Mouse (Mus musculus): ENCODE data around the gene Epha2.

Epha2 gene

DNA sequence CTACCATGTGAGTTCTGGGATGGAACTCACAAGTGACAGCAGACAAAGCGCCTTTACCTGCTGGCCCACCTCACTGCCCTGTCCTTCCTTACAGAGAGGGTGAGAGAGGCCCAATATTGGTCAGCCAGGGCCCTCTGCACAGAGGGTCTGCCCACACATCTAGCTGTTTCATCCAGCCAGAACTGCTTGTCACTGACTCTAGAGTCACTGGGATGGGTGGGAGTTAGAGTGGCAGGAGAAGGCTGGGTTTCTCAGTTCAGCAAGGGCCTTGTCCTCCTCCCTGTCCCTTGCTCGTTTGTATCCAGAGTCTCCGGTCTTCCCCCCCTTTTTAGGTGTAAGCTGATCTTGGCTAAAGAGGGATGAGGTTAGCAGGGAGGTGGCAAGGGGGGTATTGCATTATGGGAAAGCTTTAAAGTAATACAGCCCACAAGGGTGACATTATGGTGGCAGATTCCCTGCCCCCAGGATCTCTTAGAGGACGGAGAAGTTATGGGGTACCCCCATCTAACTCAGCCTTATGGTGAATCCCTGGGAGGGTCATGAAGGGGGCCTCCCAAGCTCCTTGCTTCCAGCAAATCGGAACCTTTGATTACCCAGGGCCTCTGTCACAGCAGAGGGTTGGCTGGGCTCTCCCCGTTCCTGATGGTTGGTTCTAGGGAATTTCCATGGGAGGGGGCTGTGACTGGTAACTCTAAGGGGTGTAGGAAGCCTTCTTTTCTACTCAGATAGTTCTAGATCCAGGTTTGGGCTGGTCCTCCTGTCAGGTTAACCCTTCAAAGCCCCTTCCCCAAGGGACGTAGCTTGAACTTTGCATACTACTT is 2.6 kb downstream of the Epha2 start:
- no peak for DNase-seq (ENCODE audit: low spot score in 2 of 2)

DNA sequence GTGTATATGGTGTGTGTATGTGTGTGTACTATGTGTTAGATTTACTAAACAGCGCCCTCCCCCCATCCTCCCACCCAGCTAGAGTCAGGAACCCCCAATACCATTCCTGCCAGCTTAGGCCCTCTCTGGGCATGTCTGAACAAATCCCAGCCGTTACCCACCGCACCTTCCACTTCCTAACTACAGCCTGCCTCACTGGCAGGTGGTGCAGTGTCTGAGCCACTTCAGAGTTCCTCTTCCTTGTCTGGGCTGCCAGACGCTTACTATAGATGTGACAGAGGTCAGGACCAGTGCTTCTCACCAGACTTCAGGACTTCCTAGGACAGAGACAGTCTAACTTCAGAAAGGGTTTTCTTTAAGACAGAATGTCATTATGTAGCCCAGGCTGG is 3.2 kb downstream of the Epha2 start:
- DNase-seq (ENCODE audit: low spot score in 2 of 2), result no peak

DNA sequence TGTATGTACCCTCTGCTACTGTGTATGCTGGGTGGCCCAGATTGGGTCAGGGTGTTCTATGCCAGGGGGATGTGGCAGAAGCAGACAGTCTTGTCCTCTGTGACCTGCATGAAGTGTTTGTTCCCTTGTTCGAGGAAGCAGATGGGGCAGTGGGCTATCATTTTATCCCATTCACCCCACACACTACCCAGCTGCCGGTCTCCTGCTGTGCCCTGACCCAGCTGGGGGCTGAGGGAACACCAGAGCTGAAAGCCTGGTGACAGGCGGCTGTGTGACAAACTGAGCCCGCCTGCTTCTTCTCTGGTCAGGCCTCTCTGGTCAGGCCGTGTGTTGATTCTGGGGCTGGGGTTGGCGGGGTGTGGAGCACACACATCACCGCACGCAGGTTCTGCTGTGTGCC is 5.0 kb downstream of the Epha2 start:
- no peak for DNase-seq (ENCODE audit: low spot score in 2 of 2)

DNA sequence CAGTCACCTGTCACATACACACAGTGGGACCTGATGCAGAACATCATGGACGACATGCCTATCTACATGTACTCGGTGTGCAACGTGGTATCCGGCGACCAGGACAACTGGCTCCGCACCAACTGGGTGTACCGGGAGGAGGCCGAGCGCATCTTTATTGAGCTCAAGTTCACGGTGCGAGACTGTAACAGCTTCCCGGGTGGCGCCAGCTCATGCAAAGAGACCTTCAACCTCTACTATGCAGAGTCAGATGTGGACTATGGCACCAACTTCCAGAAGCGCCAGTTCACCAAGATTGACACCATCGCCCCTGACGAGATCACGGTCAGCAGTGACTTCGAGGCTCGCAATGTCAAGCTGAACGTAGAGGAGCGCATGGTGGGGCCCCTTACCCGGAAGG is 7.3 kb downstream of the Epha2 start:
- no peak for DNase-seq (ENCODE audit: low spot score in 2 of 2)

DNA sequence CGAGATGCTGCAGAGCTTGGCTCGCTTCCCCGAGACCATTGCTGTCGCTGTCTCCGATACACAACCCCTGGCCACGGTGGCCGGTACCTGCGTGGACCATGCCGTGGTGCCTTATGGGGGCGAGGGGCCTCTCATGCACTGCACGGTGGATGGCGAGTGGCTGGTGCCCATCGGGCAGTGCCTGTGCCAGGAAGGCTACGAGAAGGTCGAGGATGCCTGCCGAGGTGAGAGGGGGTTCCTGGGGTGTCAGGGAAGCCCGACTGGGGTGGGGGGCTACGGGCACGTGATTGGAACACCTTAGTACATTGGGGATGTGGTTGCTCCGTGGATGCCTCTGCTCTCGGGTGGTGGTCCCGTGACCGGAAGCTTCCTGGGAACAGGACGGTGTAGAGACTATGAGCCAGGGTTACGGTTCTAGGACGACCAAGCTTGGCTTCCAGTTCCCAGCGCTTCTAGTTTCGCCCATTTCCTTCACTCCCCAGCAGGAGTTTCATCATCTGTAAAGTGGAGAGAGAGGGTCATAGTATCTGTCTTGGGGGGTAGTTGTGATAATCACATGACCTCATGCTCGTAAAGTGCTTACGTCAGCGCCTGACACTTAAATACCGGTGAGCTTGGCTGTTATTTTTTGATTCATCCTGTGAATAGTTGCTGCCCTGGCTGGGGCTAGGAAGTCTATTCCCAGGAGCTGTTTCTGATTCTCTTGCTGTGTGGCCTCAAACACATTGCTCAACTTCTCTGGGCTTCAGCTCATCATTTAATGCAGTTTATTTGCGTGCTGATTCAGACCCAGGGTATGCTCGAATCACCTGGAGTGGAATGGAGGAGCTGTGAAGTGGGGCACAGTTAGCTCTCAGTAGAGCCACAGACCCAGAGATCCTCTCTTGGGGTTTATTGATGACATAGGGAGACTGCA is 8.1 kb downstream of the Epha2 start:
- no peak for DNase-seq (ENCODE audit: low spot score in 2 of 2)

DNA sequence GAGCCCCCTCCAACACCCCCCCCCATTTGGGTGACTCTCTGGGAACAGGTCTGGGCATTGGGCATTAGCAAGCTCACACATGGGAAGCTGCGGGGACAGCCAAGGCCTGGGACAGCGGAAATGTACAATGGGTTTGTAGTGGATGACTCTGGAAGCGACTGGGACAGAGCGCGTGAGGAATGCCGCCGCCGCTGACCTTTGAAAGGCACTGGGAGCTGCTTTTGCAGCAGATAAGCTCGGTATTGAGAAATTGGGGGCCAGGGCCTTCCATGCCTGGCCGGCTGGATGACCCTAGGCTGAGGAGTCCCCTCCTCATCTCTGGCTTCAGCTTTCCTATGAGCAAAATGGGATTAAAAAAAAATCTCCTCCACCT is 8.7 kb downstream of the Epha2 start:
- no peak for DNase-seq (ENCODE audit: low spot score in 2 of 2)

DNA sequence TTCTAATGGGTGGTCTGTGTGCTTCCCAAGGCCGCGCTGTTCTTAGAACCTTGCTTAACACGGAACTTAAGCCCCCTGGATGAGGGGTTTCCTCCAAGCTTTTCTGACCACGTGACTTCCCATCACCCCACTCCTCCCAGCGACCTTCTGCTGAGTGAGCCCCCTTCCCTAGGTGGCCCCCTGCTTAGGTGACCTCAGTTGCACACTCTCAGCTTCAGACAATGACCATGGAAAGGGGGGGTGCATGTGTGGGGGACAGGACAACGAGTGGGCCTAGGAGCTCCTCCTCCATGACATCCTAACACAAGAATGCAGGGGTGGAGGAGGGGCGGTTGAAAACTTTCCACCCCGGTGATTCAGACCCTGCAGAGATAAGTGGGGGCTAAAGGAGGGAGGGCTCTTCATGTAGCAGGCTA is 9.2 kb downstream of the Epha2 start:
- DNase-seq (ENCODE audit: low spot score in 2 of 2), result no peak

DNA sequence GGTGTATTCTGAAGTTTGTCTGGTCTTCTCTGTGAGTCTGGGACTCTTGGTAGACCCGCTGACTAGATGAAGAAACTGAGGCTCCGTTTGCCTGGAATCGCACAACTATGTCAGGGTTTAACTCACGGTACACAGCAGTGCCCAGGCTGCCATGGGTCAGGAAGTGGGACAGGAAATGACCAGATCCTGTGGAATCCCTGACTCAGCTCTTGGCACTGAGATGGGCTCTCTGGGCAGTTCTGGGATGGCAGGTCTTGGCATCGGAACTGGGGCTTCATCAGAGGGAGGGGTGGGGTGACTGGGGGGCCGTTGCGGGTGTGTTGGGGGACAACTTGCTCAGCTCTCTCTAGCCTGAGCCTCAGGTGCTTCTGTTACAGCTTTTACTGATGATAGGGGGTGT is 10.0 kb downstream of the Epha2 start:
- no peak for DNase-seq (ENCODE audit: low spot score in 2 of 2)

DNA sequence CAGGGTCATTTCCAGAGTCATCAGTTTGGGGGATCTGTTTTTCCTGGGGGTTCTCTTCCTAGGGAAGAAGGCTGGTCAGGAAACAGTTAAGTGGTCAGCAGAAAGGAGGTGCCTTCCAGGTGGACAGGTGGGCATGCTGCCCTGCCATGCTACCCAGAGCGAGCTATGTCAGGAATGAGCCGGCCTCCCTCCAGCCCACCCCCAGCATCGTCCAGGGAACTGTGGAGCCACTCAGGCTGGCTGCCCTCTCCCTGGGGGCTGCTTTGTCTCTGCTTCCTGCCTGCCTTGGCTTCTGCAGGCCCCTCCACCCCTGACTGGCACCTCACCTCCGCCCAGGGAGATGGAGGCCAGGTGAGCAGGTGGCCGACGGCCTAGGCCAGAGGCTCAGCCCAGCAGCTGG is 10.5 kb downstream of the Epha2 start:
- DNase-seq (ENCODE audit: low spot score in 2 of 2), result no peak

DNA sequence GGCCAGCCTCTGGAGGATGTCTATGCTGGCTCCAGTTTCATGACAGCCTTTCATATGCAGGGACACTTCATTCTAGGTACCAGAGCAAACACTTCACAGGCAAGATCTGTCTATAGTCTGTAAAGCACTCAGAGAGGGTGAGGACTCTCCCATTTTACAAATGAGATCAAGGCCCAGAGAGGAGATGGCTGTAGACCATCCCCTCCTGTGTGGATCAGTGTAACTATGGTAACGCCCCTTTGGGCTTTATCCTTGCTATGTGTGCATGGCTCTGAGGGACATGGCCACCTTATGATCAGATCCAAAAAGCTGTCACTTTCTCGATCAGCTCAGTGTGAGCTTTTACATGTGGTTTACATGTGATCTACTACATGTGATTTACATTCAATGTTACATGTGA is 10.9 kb downstream of the Epha2 start:
- DNase-seq (ENCODE audit: low spot score in 2 of 2), result no peak

DNA sequence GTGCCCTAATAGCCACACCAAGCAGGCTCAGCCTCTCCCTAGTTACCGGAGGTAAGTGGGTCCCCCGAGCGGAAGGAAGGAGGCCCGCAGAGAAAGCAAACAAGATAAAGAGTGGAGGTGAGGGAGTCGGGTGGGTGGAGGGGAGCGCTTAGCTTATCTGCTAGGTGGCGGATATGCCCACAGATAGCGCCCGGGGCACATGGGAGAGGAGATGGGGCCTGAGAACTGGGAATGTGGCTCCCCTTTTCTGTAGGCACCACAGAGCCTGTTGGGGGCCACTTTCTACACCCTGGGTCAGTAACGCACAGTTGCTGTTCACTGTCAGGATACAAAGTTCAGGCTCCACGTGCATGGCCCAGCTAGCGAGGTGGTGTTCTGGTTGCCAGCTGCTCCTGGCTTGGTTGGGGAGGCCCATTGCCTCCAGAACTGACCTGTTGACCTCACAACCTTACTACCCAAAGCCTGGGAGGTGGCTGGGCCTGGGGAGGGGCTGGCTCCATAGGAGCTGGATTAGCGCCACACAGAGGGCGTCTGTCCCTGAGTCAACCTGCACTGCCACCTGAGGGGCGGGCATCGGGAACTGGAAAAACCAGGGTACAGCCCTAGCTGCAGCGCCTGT is 11.6 kb downstream of the Epha2 start:
- DNase-seq (ENCODE audit: low spot score in 2 of 2), result no peak

DNA sequence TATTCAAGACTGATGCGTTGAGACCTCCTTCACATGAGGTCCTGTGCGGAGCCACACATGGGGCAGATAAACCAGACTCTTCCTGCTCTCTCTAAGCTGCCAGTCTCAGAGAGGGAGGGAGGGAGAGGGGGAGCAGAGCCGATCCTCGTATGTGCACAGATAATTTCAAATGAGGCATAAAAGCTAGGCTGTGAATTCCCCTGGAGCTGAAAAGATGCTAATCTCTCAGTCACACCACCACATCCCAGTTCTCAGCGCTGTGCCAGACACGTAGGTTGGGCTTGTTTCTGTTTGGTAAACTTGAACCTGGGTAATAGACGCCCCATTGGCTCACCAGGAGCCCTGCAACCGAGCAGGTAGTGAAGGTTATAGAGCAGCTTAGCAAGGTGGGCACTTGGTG is 12.4 kb downstream of the Epha2 start:
- no peak for DNase-seq (ENCODE audit: low spot score in 2 of 2)

DNA sequence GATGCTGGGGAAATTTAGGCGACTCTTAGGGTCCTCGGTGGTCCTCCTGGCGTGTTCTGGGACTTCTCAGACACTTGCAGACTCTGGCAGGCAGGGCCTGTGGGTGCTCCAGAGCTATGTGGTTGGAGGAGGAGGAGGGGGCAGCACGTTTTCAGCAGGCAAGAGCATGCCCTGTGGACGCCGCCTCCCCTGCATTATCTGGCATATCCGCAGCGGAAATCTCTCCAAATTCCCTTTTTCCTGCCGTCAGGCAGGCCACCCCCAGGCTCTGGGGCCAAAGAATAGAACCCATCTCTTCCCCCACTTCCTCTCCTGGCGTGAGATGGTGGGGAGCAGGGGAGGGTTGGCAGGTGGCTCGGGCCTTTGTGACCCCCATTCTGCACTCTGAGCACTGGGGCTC is 12.9 kb downstream of the Epha2 start:
- DNase-seq (ENCODE audit: low spot score in 2 of 2), result no peak

DNA sequence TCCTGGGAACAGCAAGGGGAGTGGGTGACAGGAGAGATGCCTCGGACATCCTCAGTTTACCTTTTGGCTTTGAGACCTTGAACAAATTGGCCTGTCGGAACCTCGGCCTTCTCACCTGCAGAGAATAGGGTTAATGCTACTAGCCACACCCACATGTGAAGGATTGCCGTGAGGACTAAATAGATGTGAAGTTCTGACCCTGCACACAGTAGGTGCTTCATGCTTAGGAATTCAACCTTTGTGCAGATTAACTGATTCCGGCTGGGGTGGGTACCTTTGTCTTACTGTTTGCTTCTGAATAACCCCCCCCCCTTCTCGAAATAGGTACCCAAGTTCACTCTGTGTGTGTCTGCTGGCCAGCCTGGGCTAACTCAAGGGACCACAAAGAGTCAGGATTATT is 13.7 kb downstream of the Epha2 start:
- no peak for DNase-seq (ENCODE audit: low spot score in 2 of 2)

DNA sequence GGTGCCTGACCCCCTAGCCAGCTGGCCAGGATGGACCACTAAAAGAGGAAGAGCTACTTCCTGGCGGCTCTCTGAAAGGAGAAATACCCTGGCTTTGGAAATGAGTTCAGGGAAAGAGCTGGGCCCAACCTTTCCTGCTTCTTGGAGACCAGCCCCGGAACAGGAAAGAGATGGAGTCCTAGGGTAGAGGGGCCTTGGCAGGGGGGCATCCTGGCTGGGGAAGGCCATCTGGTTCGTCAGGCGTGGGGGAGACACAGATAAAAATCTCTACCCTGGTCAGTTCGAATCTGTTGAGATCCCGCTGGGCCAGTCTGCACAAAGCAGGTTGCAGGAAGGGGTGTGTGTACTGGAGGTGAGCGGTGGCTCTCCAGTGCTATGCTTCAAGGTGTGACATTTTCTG is 15.0 kb downstream of the Epha2 start:
- DNase-seq (ENCODE audit: low spot score in 2 of 2), result no peak

DNA sequence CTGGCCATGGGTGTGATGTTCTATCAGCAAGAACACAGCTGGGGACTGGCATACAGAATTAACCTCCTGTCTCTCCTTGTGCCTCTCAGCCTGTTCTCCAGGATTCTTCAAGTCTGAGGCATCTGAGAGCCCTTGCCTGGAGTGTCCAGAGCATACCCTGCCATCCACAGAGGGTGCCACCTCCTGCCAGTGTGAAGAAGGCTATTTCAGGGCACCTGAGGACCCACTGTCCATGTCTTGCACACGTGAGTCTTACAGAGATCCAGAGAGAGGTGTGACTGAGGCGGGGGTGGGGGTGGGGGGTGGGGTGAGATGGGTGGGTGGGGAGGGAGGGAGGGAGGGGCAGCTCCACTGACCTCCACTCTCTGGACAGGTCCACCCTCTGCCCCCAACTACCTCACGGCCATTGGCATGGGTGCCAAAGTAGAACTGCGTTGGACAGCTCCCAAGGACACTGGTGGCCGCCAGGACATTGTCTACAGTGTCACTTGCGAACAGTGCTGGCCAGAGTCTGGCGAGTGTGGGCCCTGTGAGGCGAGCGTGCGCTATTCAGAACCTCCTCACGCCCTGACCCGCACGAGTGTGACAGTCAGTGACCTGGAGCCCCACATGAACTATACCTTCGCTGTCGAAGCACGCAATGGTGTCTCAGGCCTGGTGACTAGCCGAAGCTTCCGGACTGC is 15.6 kb downstream of the Epha2 start:
- no peak for DNase-seq (ENCODE audit: low spot score in 2 of 2)

DNA sequence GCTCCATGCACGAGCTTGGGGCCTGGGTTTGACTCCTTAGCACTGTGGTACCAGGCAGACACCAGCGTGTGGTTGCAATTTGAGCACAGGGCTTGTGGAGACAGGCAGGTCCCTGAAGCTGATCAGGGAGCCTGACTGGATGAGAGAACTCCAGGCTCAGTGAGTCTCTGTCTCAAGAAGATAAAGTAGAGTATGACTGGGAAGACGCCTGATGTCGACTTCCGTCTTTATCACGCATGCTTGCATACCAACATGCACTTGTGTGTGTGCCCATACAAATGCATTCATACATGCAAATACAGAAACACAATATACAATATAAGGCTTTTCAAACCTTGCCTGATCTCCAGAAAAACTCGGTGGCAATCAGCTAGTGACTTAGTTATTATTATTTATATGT is 16.9 kb downstream of the Epha2 start:
- DNase-seq (ENCODE audit: low spot score in 2 of 2), result no peak

DNA sequence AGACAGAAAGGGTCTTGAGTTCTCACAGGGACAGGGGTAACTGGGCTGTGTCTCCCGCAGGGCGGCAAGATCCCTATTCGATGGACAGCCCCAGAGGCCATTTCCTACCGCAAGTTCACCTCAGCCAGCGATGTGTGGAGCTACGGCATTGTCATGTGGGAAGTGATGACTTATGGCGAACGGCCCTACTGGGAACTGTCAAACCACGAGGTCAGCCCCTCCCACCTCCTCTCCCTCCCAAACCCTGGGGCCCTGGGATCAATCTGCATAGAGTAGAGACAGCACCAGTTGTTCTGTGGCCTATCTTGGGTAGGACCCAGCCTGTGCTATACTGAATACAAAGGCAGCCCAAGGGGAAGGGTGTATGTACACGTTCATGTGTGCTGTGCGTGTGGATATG is 21.5 kb downstream of the Epha2 start:
- no peak for DNase-seq (ENCODE audit: low spot score in 2 of 2)

DNA sequence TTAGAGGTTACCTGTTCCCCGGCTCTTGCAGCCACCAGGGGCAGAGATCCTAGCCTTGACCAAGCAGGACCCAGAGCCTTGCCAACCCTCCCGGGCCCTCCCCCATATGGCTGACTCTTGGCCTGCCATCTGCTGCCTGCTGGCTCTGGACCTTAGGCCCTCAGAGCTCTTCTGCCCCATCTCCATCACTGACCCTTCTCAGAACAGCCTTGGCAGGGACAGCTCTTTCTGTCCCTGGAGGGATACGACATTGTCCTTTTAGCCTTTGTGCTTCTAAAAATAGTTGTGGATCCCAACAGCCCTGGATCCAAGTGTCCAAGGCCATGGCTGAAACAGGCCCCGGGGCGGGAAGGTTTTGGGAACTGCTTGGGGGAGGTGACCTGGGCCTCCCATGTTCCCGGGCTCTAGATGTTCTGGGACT is 23.7 kb downstream of the Epha2 start:
- DNase-seq (ENCODE audit: low spot score in 2 of 2), result no peak

DNA sequence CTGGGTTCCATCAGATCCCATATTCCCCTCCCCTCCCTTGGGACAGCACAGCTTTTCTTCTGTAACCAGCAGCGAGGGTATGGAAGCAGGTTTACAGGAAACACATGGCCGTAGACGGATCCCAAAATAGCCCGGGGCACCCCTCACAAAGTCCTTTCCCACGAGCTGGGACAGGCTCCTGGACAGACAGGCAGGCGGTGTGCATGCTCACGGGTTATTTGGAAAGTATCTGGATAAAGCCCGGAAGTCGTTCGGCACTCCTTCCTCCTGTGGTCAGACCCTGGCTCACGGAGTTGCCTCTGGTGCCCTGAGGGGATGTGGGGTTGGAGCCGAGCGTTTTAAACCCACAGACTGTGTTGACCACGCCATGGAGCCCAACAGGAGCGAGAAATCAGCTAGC is 24.6 kb downstream of the Epha2 start:
- DNase-seq (ENCODE audit: low spot score in 2 of 2), result no peak

DNA sequence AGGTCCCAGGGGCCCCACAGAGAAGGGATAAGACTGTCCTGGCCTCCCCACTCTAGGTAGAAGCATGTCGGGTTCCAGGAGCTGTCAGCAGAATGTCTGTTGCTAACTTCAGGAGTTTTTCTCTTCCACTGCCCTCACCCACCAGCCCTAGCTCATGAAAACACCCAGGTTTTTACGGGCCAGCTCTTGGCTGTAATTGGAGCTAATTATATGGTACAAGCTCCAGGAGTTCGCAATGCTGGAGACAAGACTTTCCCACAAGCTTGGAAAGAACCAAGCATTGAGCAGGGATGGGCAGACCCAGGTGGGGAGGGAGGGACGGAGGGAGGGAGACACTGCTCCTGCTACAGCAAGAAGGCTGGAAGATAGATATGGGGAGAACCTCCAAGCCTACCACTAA is 26.0 kb downstream of the Epha2 start:
- DNase-seq (ENCODE audit: low spot score in 2 of 2), result no peak

DNA sequence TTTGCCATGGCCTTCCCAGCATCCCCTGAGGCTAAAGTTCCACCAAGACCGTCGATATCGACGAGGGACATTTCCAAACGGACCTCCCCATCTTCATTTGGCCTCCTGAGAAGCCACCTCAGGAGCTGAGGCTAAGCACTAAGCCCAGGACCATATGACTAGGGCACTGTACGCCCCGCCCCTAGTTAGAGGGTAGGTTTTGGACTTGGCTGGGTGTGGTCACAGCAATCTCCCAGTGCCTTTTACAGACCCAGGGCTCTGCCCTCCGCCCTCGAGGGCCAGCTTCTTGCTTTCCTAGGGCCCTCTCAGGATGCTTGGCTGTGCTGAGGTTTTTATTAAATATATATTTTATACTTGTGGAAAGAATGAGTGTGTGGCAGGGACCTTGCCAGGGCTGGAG is 27.7 kb downstream of the Epha2 start:
- DNase-seq (ENCODE audit: low spot score in 2 of 2), result no peak
